Comparison of ENCODE assay signal across 11 mouse cellular contexts in the genomic region with DNA sequence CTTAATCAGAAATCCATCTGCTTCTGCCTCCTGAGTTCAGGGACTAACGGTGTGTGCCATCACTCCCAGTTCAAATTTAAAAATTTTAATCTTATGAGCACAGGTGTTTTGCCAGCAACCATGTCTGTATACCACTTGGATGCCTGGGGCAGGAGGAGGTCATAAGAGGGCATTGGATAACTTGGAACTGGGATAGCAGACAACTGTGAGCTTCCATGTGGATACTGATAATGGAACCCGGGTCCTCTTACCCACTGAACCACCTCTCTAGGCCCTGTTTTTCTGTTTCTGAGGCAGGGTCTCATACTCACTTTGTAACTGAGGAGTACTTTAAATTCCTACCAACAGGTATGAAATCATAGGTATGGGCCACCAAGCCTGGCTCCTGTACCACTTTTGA. TPM values are rescaled to one million over a fixed set of nuclear protein-coding genes. Genes with fewer than 3 reads are reported as not detected.
A peak's percentile ranks its signal among the peaks of the same experiment; 100 is the strongest.
DNase-seq lines count a peak whose midpoint lies in the region; ATAC-seq and TF ChIP-seq lines count a peak whose summit lies in the region.
"Had no signal": no experiment of that assay in that cellular context is flagged by ENCODE, and none has a peak within 500 bp of the region (broad histone marks: within the 10 kb centered on the region; RNA-seq: fewer than 3 reads in every experiment).

No protein-coding gene starts in this region.

- H3K4me3 ChIP-seq in hindbrain, postnatal 0 days (ENCODE audit: low read length), result no peak overlapping the region
- no peak overlapping the region for H3K4me3 ChIP-seq in hindbrain, embryonic 14.5 days (replicated peaks; ENCODE audit: low read length)
- H3K4me3 ChIP-seq in midbrain, postnatal 0 days (ENCODE audit: low read depth, low read length), result no peak overlapping the region
- no peak overlapping the region for H3K4me3 ChIP-seq in midbrain, embryonic 15.5 days
- H3K4me3 ChIP-seq in limb, embryonic 12.5 days (replicated peaks), result no peak overlapping the region
- H3K4me3 ChIP-seq: neural tube, embryonic 15.5 days had no signal

- H3K9me3 ChIP-seq in hindbrain, postnatal 0 days (ENCODE audit: low read length), result no peaks in the 10 kb centered on the region
- H3K9me3 ChIP-seq in hindbrain, embryonic 14.5 days (ENCODE audit: control insufficient read depth, low read length), result peaks cover 3% of the 10 kb centered on the region; the same call in 1 of the 2 replicates
- H3K9me3 ChIP-seq in midbrain, postnatal 0 days (ENCODE audit: low read length), result 0 out of 2 replicates have a peak, but pooled peaks cover 3% of the 10 kb centered on the region
- H3K9me3 ChIP-seq in midbrain, embryonic 15.5 days, result no peaks in the 10 kb centered on the region
- peaks cover 8% of the 10 kb centered on the region for H3K9me3 ChIP-seq in limb, embryonic 12.5 days
- H3K9me3 ChIP-seq: neural tube, embryonic 15.5 days had no signal

- H3K4me1 ChIP-seq in hindbrain, postnatal 0 days (ENCODE audit: insufficient read depth, low read length), result no peaks in the 10 kb centered on the region; the same call in 1 of the 2 replicates
- no peaks in the 10 kb centered on the region for H3K4me1 ChIP-seq in hindbrain, embryonic 14.5 days (replicated peaks; ENCODE audit: control insufficient read depth, insufficient read depth, low read length)
- H3K4me1 ChIP-seq in midbrain, postnatal 0 days (ENCODE audit: insufficient read depth, low read length), result no peaks in the 10 kb centered on the region
- H3K4me1 ChIP-seq in midbrain, embryonic 15.5 days, result no peaks in the 10 kb centered on the region
- peaks cover 22% of the 10 kb centered on the region for H3K4me1 ChIP-seq in limb, embryonic 12.5 days (replicated peaks)
- H3K4me1 ChIP-seq: neural tube, embryonic 15.5 days had no signal

- DNase-seq in hindbrain, postnatal 0 days (ENCODE audit: low spot score), result no peak
- no peak for DNase-seq in hindbrain, embryonic 14.5 days (ENCODE audit: low spot score)
- DNase-seq in midbrain, postnatal 0 days (ENCODE audit: low spot score), result no peak
- DNase-seq in ovary, postnatal 10 days (ENCODE audit: low spot score), result no peak
- DNase-seq in T-cell, adult 2 months (ENCODE audit: low spot score), result no peak
- DNase-seq: right cerebral cortex, postnatal 4 days; thymus, adult 18-20 months had no signal

- no peak overlapping the region for H3K4me2 ChIP-seq in hindbrain, postnatal 0 days (ENCODE audit: low read depth, low read length)
- H3K4me2 ChIP-seq in hindbrain, embryonic 14.5 days (replicated peaks), result no peak overlapping the region
- H3K4me2 ChIP-seq in midbrain, postnatal 0 days (ENCODE audit: low read depth, low read length, poor library complexity, severe bottlenecking), result no peak overlapping the region
- H3K4me2 ChIP-seq in midbrain, embryonic 15.5 days, result no peak overlapping the region
- no peak overlapping the region for H3K4me2 ChIP-seq in limb, embryonic 12.5 days
- H3K4me2 ChIP-seq: midbrain, embryonic 11.5 days; neural tube, embryonic 15.5 days had no signal

- no peaks in the 10 kb centered on the region for H3K36me3 ChIP-seq in hindbrain, postnatal 0 days (ENCODE audit: insufficient read depth, low read length)
- H3K36me3 ChIP-seq in hindbrain, embryonic 14.5 days (replicated peaks; ENCODE audit: control insufficient read depth, insufficient read depth), result no peaks in the 10 kb centered on the region
- no peaks in the 10 kb centered on the region for H3K36me3 ChIP-seq in midbrain, postnatal 0 days (ENCODE audit: insufficient read depth, low read length)
- H3K36me3 ChIP-seq in midbrain, embryonic 15.5 days (replicated peaks), result no peaks in the 10 kb centered on the region
- no peaks in the 10 kb centered on the region for H3K36me3 ChIP-seq in limb, embryonic 12.5 days
- H3K36me3 ChIP-seq: neural tube, embryonic 15.5 days had no signal

- no peak for ATAC-seq in hindbrain, postnatal 0 days
- ATAC-seq in hindbrain, embryonic 14.5 days (ENCODE audit: low FRiP score), result no peak
- ATAC-seq in midbrain, postnatal 0 days (ENCODE audit: low FRiP score), result no peak
- ATAC-seq in midbrain, embryonic 15.5 days (replicated peaks), result no peak
- no peak for ATAC-seq in limb, embryonic 12.5 days (ENCODE audit: insufficient number of reproducible peaks, insufficient read depth, low FRiP score, low TSS enrichment, low read depth)

- no peaks in the 10 kb centered on the region for H3K27me3 ChIP-seq in hindbrain, postnatal 0 days (ENCODE audit: insufficient read depth, low read length)
- no peaks in the 10 kb centered on the region for H3K27me3 ChIP-seq in hindbrain, embryonic 14.5 days (ENCODE audit: control insufficient read depth, insufficient read depth, low read length)
- no peaks in the 10 kb centered on the region for H3K27me3 ChIP-seq in midbrain, postnatal 0 days (ENCODE audit: insufficient read depth, low read length)
- no peaks in the 10 kb centered on the region for H3K27me3 ChIP-seq in midbrain, embryonic 15.5 days (replicated peaks)
- H3K27me3 ChIP-seq in limb, embryonic 12.5 days, result no peaks in the 10 kb centered on the region
- H3K27me3 ChIP-seq: neural tube, embryonic 15.5 days had no signal

- no peak for TF ChIP-seq CTCF in hindbrain, postnatal 0 days (IDR thresholded peaks at IDR 0.05; ENCODE audit: low read depth)
- no peak for TF ChIP-seq CTCF in midbrain, postnatal 0 days (IDR thresholded peaks at IDR 0.05)

- WGBS in hindbrain, postnatal 0 days, result 97% methylated on average over 2 of the region's 2 CpGs
- 90% methylated on average over 2 of the region's 2 CpGs for WGBS in hindbrain, embryonic 14.5 days
- WGBS in midbrain, postnatal 0 days, result 91% methylated on average over 2 of the region's 2 CpGs
- 89% methylated on average over 2 of the region's 2 CpGs for WGBS in midbrain, embryonic 15.5 days
- 93% methylated on average over 2 of the region's 2 CpGs for WGBS in limb, embryonic 12.5 days

- peak overlapping the region; percentile 59; the same call in 1 of the 2 replicates for H3K27ac ChIP-seq in hindbrain, postnatal 0 days
- H3K27ac ChIP-seq in hindbrain, embryonic 14.5 days, result no peak overlapping the region
- peak overlapping the region; percentile 57; the same call in 1 of the 2 replicates for H3K27ac ChIP-seq in midbrain, postnatal 0 days (ENCODE audit: low read depth, low read length)
- no peak overlapping the region for H3K27ac ChIP-seq in midbrain, embryonic 15.5 days
- peak overlapping the region; percentile 78 for H3K27ac ChIP-seq in limb, embryonic 12.5 days

- no peak overlapping the region for H3K9ac ChIP-seq in hindbrain, postnatal 0 days (replicated peaks; ENCODE audit: low read length)
- H3K9ac ChIP-seq in hindbrain, embryonic 14.5 days, result no peak overlapping the region
- no peak overlapping the region for H3K9ac ChIP-seq in midbrain, postnatal 0 days (replicated peaks; ENCODE audit: low read length, poor library complexity, severe bottlenecking)
- H3K9ac ChIP-seq in midbrain, embryonic 15.5 days, result no peak overlapping the region
- H3K9ac ChIP-seq in limb, embryonic 12.5 days (replicated peaks), result no peak overlapping the region
- H3K9ac ChIP-seq: neural tube, embryonic 15.5 days had no signal

RNA-seq across cellular contexts. Expression of gene Mmp19, which starts 12.3 kb away (rescaled TPM):
- total RNA-seq in hindbrain, postnatal 0 days (2014; rRNA removed), result 0.52 and 2.8 TPM in 2 replicates
- polyA plus RNA-seq in hindbrain, postnatal 0 days (2015; fragmentation: Nextera tagmentation; extraction: Ambion mirVana), result 0.59 and 0.61 TPM in 2 replicates
- 0.65 and 0.80 TPM in 2 replicates for polyA plus RNA-seq in hindbrain, embryonic 14.5 days (2014; fragmentation: Nextera tagmentation; extraction: Ambion mirVana)
- total RNA-seq in midbrain, postnatal 0 days (2014; rRNA removed), result 1.3 and 1.8 TPM in 2 replicates
- 0.29 and 0.54 TPM in 2 replicates for polyA plus RNA-seq in midbrain, postnatal 0 days (2015; fragmentation: Nextera tagmentation; extraction: Ambion mirVana)
- 0.58 and 0.79 TPM in 2 replicates for polyA plus RNA-seq in midbrain, embryonic 15.5 days (2015; fragmentation: Nextera tagmentation; extraction: Ambion mirVana)
- 0.36 and 0.50 TPM in 2 replicates for polyA plus RNA-seq in limb, embryonic 12.5 days (2016; fragmentation: Nextera tagmentation; extraction: Ambion mirVana)

RNA-seq across cellular contexts. Expression of gene Dnajc14, which starts 25.4 kb away (rescaled TPM):
- 28.6 and 30.9 TPM in 2 replicates for total RNA-seq in hindbrain, postnatal 0 days (2014; rRNA removed)
- polyA plus RNA-seq in hindbrain, postnatal 0 days (2015; fragmentation: Nextera tagmentation; extraction: Ambion mirVana), result 32.7 and 37.0 TPM in 2 replicates
- polyA plus RNA-seq in hindbrain, embryonic 14.5 days (2014; fragmentation: Nextera tagmentation; extraction: Ambion mirVana), result 34.6 and 35.1 TPM in 2 replicates
- 31.4 and 39.4 TPM in 2 replicates for total RNA-seq in midbrain, postnatal 0 days (2014; rRNA removed)
- polyA plus RNA-seq in midbrain, postnatal 0 days (2015; fragmentation: Nextera tagmentation; extraction: Ambion mirVana), result 34.6 and 37.7 TPM in 2 replicates
- polyA plus RNA-seq in midbrain, embryonic 15.5 days (2015; fragmentation: Nextera tagmentation; extraction: Ambion mirVana), result 59.4 and 60.8 TPM in 2 replicates
- 56.4 and 58.0 TPM in 2 replicates for polyA plus RNA-seq in limb, embryonic 12.5 days (2016; fragmentation: Nextera tagmentation; extraction: Ambion mirVana)

RNA-seq across cellular contexts. Expression of gene Tmem198b, which starts 25.7 kb away (rescaled TPM):
- total RNA-seq in hindbrain, postnatal 0 days (2014; rRNA removed), result 26.5 and 27.3 TPM in 2 replicates
- 18.8 and 18.9 TPM in 2 replicates for polyA plus RNA-seq in hindbrain, postnatal 0 days (2015; fragmentation: Nextera tagmentation; extraction: Ambion mirVana)
- 13.3 and 14.8 TPM in 2 replicates for polyA plus RNA-seq in hindbrain, embryonic 14.5 days (2014; fragmentation: Nextera tagmentation; extraction: Ambion mirVana)
- total RNA-seq in midbrain, postnatal 0 days (2014; rRNA removed), result 18.6 and 21.8 TPM in 2 replicates
- polyA plus RNA-seq in midbrain, postnatal 0 days (2015; fragmentation: Nextera tagmentation; extraction: Ambion mirVana), result 17.1 and 18.9 TPM in 2 replicates
- polyA plus RNA-seq in midbrain, embryonic 15.5 days (2015; fragmentation: Nextera tagmentation; extraction: Ambion mirVana), result 16.0 and 17.6 TPM in 2 replicates
- 22.6 and 23.4 TPM in 2 replicates for polyA plus RNA-seq in limb, embryonic 12.5 days (2016; fragmentation: Nextera tagmentation; extraction: Ambion mirVana)

RNA-seq across cellular contexts. Expression of gene Pym1, which starts 30.8 kb away (rescaled TPM):
- 45.6 and 47.4 TPM in 2 replicates for total RNA-seq in hindbrain, postnatal 0 days (2014; rRNA removed)
- 51.0 and 51.5 TPM in 2 replicates for polyA plus RNA-seq in hindbrain, postnatal 0 days (2015; fragmentation: Nextera tagmentation; extraction: Ambion mirVana)
- 38.6 and 42.0 TPM in 2 replicates for polyA plus RNA-seq in hindbrain, embryonic 14.5 days (2014; fragmentation: Nextera tagmentation; extraction: Ambion mirVana)
- 54.9 and 60.1 TPM in 2 replicates for total RNA-seq in midbrain, postnatal 0 days (2014; rRNA removed)
- 48.0 and 52.2 TPM in 2 replicates for polyA plus RNA-seq in midbrain, postnatal 0 days (2015; fragmentation: Nextera tagmentation; extraction: Ambion mirVana)
- 45.8 and 47.6 TPM in 2 replicates for polyA plus RNA-seq in midbrain, embryonic 15.5 days (2015; fragmentation: Nextera tagmentation; extraction: Ambion mirVana)
- polyA plus RNA-seq in limb, embryonic 12.5 days (2016; fragmentation: Nextera tagmentation; extraction: Ambion mirVana), result 54.2 and 55.2 TPM in 2 replicates

RNA-seq across cellular contexts. Expression of gene Dgka, which starts 33.8 kb away (rescaled TPM):
- 6.2 and 6.6 TPM in 2 replicates for total RNA-seq in hindbrain, postnatal 0 days (2014; rRNA removed)
- polyA plus RNA-seq in hindbrain, postnatal 0 days (2015; fragmentation: Nextera tagmentation; extraction: Ambion mirVana), result 6.2 and 6.7 TPM in 2 replicates
- polyA plus RNA-seq in hindbrain, embryonic 14.5 days (2014; fragmentation: Nextera tagmentation; extraction: Ambion mirVana), result 6.9 and 7.7 TPM in 2 replicates
- total RNA-seq in midbrain, postnatal 0 days (2014; rRNA removed), result 4.5 and 7.5 TPM in 2 replicates
- polyA plus RNA-seq in midbrain, postnatal 0 days (2015; fragmentation: Nextera tagmentation; extraction: Ambion mirVana), result 4.9 and 5.1 TPM in 2 replicates
- polyA plus RNA-seq in midbrain, embryonic 15.5 days (2015; fragmentation: Nextera tagmentation; extraction: Ambion mirVana), result 7.6 and 7.8 TPM in 2 replicates
- 8.4 and 8.9 TPM in 2 replicates for polyA plus RNA-seq in limb, embryonic 12.5 days (2016; fragmentation: Nextera tagmentation; extraction: Ambion mirVana)

Comparison
In these comparisons a context has a peak if more than half of its experiments do, and no peak if none do; other contexts are left out.
1. H3K27ac ChIP-seq: peak in hindbrain, postnatal 0 days (single experiment), midbrain, postnatal 0 days (single experiment) and limb, embryonic 12.5 days (single experiment); none in hindbrain, embryonic 14.5 days (single experiment) and midbrain, embryonic 15.5 days (single experiment).